Mouse (Mus musculus): ENCODE results near the gene Stoml2.

DNA sequence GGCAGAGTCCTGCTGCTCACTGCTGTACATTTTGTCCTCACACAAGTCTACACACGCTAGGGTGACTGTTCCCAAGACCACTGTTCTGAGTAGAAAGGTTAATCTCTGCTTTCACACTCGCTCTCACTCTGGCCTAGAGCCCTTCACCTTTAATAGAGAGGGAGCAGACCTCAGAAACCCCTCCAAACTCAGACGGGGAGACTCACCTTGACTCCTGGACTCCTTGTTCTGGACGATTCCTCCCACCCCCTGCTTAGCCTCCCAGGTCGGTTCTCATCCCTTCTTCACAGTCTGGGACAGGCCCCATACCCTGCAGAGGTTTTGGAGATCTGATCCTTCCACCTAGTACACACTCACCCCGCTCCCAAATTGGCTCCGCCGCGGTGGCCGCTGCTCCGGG, 8.1 kb upstream of the Stoml2 start:
- no peak for TF ChIP-seq POLR2A (IDR thresholded peaks at IDR 0.05; ENCODE audit: low read depth, low read length)
- no peak for TF ChIP-seq CTCF (IDR thresholded peaks at IDR 0.05; ENCODE audit: borderline replicate concordance, insufficient read depth, low read length)
